Mouse (Mus musculus) CD8-positive naive resting alpha-beta T cell, adult 2 months (primary cell): Measurements from ENCODE around the gene Aifm3.
A peak's percentile ranks its signal among the peaks of the same experiment; 100 is the strongest.
"Not testable (repeated sequence)": the region's sequence is repeated elsewhere in the genome, so short reads cannot be mapped to it uniquely, and the experiment has no call there.

Experiments used
- DNase-seq, 2 experiments: peaks; one replicate each; pipeline ENCODE4 v3.0.0; 2022; ENCODE audit warnings: low read depth in 2 of 2, low spot score in 2 of 2

The Aifm3 gene

DNA sequence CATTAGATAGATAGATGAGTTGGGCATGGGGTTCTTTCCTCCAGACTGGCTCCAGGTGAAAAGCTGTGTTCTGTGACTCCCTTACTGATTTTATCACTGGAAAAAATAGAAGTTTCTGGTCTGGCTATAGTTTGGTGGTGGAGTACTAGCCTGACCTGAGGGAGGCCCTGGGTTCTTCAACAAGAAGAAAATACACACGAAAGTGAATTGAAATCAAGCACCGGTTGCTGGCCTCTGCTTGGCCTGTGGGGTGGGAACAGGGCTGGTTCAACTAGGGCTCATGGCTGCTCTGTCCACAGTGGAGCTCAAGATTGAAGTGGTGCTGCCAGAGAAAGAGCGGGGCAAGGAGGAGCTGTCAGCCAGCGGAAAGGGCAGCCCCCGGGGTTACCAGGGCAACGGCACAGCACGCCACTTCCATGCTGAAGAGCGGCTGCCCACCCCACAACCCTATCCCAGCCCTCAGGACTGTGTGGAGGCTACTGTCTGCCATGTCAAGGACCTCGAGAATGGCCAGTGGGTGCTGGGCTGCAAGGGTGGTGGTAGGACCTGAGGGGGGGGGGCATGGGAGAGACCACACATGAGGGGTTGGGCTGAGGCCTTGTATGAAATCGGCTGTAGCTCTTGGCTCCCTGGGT lies 10.0 kb downstream of the Aifm3 start:
- no peak for DNase-seq

DNA sequence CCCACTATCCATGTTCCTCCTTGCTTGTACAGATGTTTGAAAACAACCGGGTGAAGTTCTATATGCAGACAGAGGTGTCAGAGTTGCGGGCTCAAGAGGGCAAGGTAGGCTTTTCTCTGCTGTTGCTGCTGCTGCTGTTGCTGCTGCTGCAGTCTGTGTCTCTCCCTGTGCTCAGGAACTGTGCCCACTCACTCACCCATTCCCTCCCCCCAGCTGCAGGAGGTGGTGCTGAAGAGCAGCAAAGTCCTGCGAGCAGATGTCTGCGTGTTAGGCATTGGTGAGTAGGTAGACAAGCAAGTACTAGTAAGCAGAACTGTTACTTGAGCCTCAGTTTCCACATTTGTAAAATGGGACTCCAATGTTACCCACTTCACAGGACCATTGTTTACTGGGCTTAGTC lies 13.3 kb downstream of the Aifm3 start:
- DNase-seq, result no peak

DNA sequence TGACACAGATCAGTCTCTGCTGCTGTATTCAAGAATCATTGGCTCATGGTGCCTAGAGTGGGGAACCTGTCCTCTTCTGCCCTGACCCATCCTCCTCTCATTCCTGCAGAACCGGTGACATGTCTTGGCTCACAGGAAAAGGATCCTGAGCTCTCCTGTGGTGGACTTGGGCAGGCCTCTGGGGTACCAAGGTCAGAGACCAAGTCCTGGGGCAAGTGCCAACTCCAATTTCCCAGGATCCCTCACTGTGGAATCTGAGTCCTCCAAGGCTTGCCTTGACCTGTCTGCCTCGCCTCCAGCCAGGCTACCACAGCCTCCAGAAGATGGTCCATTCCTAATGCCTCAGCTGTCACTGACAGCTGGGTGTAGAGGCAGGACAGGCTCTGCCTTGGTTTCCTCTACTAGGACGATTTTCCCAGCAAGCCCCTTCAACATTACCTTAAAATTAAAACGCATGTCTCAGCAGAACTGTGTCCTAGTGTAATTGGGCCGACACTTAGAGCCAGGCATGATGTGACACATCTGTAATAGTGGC lies 17.7 kb downstream of the Aifm3 start:
- DNase-seq, result no peak

DNA sequence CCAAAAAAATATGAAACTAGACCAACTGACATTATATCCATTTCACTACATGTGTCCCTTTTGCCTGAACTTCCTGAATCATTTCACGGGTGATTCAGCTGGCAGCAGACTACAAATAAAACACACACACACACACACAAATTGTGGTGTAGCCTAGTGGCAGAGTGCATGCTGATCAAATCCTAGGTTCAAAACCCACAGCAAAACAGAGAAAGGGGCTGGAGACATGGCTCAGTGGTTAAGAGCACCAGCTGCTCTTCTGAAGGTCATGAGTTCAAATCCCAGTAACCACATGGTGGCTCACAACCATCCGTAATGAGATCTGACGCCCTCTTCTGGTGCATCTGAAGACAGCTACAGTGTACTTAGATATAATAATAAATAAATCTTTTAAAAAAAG lies 18.6 kb downstream of the Aifm3 start:
- not testable (repeated sequence) for DNase-seq

DNA sequence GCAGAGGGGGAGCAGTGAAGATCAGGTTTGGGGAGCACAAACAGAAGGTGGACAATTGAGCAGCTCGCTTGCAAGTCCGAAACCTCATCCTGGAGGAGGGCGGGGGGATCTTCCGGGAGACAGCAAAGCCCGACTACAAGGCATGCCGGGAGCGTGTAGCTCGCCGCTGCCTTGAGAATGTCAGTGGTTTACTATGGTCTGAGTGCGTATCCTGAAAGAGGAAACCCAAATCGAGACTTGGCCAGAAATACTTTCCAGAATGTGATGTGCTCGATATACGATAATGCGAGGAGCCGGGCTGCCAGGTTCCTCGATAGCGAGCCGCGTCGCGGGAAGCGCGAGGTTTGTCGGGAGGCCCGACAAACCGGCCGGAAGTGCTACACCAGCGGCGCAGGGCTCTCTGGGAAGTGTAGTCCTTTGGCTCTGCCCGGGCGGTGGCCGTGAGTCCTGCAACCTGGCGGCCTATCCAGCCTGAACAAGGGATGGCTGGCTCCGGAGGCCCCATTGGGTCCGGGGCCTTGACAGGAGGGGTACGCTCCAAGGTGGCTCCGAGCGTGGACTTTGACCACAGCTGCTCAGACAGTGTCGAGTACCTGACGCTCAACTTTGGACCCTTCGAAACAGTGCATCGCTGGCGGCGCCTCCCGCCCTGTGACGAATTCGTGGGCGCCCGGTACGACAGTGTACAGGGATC lies 19.3 kb downstream of the Aifm3 start, which contains the start of gene Lztr1:
Gene Lztr1, plus strand, starts transcription at position 143 of the 694 bp plus-strand sequence.
- DNase-seq, result peak; percentile 75 to 78

DNA sequence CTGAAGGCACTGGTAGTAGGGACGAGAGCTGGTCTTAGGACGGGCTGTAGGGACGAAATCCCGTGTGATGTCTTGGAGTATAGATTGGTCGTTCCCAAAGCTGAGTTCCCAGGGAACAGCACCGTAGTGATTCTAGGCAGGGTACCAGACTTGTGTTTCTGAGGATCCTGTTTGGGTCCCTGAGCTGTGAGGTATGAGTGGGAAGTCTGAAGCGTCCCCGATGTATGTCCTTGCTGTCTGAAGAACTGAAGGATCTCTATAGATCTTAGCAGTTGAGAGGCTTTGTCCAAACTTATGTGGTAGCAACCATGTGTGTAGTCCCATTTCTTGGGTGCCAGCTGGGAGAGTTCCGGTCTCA lies 19.8 kb downstream of the Aifm3 start:
- DNase-seq, result no peak

DNA sequence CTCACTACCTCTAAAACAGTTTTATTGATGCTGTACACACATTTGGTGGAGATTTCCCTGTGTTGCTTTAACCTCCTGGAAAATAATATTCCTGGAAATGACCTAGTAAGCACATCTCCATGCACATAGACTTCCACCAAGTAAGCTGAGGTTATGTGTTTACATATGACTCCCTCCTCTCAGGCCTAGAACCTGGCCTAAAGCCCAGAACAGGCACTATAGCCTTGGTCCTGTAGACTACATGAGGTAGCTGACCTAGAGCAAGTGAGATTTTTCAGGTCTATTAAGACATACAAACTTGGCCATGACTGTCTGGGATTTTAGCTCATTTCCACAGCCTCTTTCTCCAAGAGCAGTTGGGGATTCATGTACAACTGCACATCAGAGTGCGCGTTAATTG lies 20.7 kb downstream of the Aifm3 start:
- DNase-seq, result no peak

DNA sequence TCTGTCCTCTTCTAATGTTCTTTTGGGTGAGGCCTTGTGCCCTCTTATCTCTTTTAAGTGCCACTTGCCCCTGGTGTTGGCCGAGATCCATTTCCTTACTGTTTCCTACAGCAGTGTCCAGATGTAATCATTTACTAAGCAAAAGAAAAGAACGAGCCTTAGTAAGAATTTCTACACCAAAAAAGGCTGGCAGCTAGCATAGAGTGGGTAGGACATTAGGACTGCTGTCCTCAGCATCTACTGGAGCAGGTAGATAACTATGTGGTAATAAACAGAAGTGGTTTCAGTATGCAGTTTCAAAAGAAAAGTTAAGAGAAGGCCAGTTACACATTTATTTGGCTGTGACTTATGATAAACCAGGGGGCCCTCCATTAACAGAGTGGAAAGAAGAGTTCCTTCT lies 21.3 kb downstream of the Aifm3 start:
- no peak for DNase-seq

DNA sequence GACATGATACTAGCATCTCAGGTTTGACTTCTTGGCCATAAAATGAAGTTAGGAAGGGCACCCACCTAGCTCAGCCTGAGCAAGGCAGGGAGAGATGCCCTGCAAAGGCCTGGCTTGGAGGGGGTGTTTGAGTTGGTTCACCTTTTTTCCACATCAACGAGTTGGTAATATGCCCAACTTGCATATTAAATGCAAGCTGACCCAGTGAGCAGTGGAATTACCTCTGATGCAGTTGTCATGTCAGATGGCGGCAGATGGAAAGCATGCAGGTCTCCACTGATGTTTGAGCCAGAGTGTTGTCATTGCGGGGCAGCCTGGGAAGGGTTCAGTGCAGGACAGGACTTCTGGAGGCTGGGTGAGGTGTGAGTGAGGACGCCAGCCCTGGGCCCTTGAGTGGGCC lies 22.0 kb downstream of the Aifm3 start:
- no peak for DNase-seq

DNA sequence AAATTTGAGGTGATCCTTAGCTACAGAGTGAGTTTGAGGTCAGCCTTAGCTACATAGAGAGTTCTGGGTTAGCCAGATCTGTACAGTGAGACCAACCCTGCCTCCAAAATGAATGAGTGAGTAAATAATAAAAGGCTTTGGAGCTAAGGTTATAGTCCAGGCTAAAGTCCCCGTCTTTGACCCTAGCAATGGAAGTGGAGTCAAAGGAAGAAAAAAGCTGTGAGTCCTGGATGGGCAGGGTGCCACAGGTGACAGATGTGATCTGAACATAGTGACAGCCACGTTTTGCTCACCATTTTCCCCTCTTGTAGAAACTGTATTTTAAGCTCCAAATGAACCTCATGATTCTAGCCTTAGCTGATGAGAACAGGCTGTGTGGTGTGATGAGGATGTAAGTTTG lies 29.5 kb downstream of the Aifm3 start:
- no peak for DNase-seq

DNA sequence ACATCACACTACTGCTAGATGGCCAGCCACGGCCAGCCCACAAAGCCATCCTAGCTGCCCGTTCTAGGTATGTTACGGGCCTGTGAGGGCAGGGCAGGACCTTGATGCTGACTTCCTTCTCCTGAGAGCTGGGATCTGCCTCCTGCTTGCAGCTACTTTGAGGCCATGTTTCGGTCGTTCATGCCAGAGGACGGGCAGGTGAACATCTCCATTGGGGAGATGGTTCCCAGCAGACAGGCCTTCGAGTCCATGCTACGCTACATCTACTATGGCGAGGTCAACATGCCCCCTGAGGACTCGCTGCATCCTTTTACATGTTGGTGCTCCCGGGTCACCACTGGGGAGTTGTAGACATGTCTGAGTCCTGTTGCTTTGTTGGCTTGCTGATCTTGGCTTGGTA lies 34.7 kb downstream of the Aifm3 start:
- DNase-seq, result no peak

DNA sequence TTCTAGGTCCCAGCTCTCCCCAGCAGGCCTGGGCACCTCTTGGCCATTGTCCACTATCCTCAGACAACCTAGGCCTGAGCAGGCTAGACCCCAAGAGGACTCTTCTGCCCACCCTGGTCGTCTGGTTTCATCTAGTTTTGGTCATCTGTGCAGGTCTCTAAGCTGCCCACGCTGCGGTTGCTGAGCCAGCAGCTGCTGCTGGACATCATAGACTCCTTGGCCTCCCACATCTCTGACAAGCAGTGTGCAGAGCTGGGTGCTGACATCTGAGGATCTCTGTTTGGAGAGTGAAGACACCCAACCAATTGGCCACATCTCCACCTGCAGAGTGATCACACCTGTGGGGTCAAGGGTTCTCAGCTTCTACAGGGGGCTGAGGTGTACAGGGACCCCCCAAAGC lies 36.1 kb downstream of the Aifm3 start:
- DNase-seq, result no peak

DNA sequence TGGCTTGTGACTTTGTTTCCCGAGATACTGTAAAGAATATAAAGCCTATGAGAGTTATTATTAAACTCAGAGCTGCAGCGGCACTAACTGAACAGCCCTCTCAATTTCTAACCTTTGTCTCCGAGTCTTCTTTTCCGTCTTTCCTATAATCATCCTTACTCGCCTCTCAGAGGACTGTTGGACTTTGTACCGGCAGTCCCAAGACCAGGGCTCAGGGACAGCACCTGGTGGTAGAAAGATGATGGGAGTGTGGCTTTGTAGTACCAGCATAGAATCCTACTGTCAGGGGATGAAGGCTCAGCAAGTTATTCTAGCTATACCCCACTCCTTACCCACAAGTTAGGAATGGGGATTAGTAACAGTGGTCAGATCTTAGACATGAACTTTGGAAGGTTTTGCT lies 36.8 kb downstream of the Aifm3 start:
- DNase-seq, result no peak

DNA sequence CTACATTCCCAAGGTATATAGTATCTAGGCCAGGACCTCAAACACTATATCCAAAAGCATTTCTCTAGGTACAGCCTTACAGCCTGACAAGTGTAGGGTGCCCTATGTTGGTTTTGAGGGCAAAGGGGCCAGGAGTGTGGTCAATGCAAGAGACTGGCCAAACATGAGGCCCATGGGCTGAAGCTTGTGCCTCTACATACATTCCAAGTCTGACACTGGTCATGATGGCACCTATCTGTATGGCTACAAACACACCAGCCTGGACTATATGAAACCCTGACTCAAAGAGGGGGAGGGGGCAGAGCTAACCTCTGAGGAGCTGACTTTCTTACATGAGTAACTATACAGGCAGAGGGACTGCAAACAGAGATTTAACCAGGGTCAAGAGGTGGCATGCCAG lies 38.2 kb downstream of the Aifm3 start:
- DNase-seq, result no peak

DNA sequence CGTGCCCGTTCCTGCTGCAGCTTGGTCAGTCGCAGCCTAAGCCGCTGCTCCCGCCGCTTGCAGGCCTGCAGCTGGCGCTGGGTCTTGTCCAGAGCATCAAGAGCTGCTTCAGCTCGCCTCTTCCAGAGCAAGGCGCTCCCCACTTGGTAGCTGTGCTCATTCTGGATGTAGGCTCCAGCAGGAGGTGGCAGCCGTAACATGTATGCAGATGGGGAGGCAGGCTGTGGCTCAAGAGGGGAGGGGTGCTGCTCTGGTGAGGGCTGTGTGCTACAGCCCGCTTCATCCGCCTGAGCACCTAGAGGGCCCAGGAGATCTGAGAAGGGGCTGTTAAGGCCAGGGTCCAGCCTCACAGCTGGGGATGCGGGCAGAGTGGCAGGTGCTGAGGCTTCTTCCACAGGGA lies 38.9 kb downstream of the Aifm3 start:
- no peak for DNase-seq

DNA sequence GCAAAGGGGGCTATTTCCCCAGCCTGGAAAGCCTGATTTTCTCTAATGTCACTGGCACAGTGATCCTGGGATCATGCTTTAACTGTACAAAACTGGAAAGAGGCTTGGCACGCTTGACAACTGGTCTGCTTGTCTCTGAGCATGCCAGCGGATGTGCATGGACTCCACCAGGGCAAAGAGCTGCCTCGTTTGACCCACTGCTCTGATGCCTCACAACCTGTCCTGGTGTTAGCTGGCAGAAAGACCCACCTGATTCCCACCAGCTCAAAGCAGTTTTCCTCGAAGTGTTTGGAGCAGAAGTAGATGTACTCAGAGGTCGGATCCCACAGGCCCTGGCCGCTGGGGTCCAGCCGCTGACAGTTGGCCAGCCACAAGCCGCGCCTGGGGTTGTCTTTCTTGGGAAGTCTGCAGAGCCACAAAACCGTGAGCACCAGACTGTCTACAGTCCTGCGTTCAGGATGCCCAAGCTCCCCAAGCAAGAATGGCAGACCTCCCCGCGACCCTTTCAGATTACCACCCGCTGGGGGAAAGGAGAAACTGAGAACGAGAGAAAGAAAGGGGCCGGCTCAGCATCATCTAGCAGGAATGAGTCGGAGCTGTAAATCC lies 40.7 kb downstream of the Aifm3 start:
- DNase-seq, result peak in 1 of 2 experiments; percentile 5

DNA sequence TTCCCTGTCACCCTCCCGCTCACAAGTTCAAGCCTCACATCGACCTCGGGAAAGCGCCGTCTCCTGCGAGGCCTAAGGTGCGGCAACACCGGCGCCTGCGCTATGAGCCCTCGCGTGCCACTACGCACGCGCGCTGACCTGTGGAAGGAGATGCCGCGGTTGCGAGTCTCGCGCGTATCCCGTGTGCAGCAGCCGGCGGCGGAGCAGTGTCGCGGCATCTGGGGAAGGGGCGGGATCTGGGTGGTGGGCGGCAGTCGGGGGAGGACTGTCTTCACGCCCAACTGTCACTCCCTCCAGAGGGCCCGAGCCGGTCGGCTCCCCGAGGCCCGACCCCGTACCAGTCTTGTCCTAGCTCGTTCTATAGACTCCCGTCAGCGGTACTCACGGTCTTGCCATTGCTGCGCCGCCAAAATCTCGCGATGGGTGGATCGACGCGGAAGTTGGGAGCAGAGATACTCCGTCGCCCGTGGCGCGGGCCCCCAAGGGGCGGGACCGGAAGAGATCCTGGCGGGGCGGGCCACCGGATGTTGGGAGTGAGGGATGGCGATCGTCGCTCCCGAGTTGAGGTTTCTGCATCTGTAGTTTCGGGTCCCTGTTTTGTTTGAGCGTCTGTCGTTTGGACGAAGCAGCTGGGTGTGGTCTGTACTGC lies 41.4 kb downstream of the Aifm3 start, which contains the start of gene Thap7:
Gene Thap7, minus strand, starts transcription at position 497 of the 649 bp plus-strand sequence.
- DNase-seq, result peak; percentile 93 to 97

DNA sequence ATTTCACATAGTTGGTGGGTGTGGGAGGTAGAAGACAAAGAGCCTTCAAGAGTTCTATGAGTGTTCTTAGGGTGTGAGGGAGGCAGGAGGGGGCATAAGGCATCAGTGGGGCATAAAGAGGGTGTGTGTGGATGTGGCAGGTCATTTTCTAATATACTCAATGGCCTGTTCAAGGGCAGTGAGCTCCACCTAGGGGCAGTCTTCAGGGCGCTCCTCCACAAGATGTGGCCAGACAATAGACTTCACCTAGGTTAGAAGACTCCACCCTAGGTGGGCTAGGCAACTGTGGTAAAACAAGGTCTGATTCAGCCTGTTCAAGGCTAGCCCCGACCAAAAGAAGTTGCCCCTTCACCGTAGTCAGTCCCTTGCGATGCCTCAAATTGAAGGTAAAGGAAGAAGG lies 42.9 kb downstream of the Aifm3 start:
- DNase-seq, result no peak

DNA sequence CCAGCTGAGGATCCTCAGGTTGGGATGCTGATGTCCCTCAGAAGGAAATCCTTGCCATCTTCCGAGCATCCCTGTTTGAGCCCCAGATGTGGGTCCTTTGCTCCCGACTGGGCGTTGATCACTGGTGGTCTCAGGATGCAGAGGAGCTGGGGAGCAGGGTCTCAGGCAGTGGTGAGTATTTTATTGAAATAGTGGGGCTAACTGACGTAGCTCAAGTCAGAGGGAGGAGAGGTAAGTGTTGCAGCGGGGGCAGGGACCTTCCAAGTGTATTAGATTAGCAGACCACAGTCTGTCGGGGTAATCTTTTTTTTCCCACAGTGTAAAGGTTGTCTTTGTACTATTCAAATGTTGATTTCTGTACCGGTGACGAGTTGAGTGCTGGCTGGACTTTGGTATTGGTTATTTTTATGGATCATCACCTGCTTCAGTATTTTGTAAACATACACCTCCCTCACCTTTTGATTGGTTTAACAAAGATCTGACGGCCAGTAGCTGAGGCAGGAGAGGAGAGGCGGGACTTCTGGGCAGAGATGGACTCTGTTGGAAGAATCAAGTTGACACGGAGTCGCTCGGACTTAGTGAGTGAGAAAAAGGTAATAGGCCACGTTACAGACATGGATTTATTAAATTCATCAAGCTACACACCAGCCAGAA lies 43.4 kb downstream of the Aifm3 start:
- no peak for DNase-seq

DNA sequence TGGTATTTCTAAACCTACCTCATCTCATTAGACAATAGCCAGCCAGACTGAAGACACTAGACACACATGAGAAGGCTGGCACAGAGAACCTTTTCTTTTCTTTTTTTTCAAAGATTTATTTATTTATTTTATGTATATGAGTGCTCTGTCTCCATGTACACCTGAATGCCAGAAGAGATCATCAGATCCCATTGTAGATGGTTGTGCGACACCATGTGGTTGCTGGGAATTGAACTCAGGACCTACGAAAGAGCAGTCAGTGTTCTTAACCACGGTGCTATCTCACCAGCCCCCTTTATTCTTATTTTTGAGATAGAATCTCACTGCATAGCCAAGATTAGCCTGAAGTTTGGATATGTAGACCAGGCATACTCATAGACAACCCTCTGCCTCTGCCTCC lies 47.2 kb downstream of the Aifm3 start:
- peak; percentile 11 to 38 for DNase-seq

DNA sequence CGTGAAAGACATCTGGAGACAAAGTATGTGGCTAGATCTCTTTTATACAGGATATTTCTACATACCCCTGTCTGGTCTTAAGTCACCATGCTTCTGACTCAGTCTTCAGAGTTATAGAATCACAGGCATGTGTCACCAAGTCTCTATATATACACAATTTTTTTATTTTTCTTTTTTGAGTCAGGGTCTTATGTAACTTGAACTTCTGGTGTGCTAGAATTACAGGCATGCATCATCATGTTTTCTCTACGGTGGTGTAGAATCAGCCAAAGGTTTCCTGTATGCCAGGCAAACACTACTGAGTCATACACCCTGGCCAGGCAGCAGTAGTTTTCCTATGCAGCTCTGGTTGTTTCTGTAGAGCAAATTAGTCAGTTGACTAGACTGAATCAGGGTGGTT lies 53.2 kb downstream of the Aifm3 start:
- DNase-seq, result no peak
